Mouse (Mus musculus): ENCODE measurements around the gene Aida. TPM values are rescaled to one million over a fixed set of nuclear protein-coding genes. Genes with fewer than 3 reads are reported as not detected.

The Aida gene
- total and polyA plus RNA-seq, 2 experiments from 2014 or later = 52.6 to 63.1 TPM

DNA sequence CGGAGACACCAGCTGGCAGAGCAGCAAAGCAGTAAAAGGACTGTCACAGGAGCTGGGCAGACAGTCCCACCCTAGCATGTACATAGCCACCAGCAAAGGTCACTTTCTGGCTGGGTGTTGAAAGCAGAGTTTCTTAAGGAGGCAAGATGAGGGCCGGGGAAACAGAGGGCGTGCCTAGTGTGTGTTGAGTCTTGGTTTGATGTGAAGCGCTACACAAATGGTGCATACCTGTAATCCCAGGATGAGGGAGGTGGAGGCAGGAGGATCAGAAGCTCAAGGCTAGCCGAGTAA, 67.1 kb downstream of the Aida start:
- Histone ChIP-seq H3K36me3 (ENCODE audit: insufficient read depth, low read length) (peaks cover 39% of the 10 kb centered on the region), H3K4me1 (ENCODE audit: insufficient read depth, low read length) (0 out of 2 replicates have a peak, but pooled peaks cover 8% of the 10 kb centered on the region), H3K27ac (no peak overlapping the region), H3K27me3 (ENCODE audit: insufficient read depth, low read length) (no peaks in the 10 kb centered on the region), H3K4me3 (ENCODE audit: low read length) (no peak overlapping the region), H3K9me3 (ENCODE audit: low read length) (no peaks in the 10 kb centered on the region), H3K4me2 (ENCODE audit: low read depth, low read length) (no peak overlapping the region), H3K9ac (replicated peaks; ENCODE audit: low read length) (no peak overlapping the region)
- no peak for TF ChIP-seq CTCF (IDR thresholded peaks at IDR 0.05; ENCODE audit: low read depth)
- DNase-seq (ENCODE audit: low spot score) = no peak
- WGBS = 96% methylated on average over 5 of the region's 5 CpGs
- ATAC-seq = no peak

DNA sequence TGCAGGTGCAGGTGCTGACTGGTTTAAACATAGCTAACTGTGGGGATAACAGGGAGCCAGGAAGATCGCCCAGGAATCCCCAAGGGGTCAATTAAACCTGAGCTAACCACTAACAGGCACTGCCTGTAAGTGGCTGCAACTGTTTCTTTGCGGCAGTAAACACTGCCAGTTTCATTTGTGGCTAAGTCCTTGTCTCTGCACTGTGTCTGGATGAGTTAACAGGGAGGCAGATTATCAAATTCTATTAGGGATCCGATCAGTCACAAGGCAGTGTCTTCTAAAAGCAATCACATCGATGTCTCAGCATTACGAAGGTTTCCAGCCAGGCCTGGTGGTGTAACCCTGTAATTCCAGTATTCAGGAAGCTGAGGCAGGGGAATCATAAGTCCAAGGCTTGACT, 70.0 kb downstream of the Aida start:
- Histone ChIP-seq H3K27me3 (ENCODE audit: insufficient read depth, low read length) (no peaks in the 10 kb centered on the region), H3K36me3 (ENCODE audit: insufficient read depth, low read length) (peaks cover 23% of the 10 kb centered on the region; the same call in 1 of the 2 replicates), H3K4me2 (ENCODE audit: low read depth, low read length) (no peak overlapping the region), H3K27ac (no peak overlapping the region), H3K4me1 (ENCODE audit: insufficient read depth, low read length) (peaks cover 16% of the 10 kb centered on the region; the same call in 1 of the 2 replicates), H3K9me3 (ENCODE audit: low read length) (no peaks in the 10 kb centered on the region), H3K9ac (replicated peaks; ENCODE audit: low read length) (no peak overlapping the region), H3K4me3 (ENCODE audit: low read length) (no peak overlapping the region)
- DNase-seq (ENCODE audit: low spot score) = no peak
- 79% methylated on average over 5 of the region's 5 CpGs for WGBS
- ATAC-seq = no peak
- no peak for TF ChIP-seq CTCF (IDR thresholded peaks at IDR 0.05; ENCODE audit: low read depth)

DNA sequence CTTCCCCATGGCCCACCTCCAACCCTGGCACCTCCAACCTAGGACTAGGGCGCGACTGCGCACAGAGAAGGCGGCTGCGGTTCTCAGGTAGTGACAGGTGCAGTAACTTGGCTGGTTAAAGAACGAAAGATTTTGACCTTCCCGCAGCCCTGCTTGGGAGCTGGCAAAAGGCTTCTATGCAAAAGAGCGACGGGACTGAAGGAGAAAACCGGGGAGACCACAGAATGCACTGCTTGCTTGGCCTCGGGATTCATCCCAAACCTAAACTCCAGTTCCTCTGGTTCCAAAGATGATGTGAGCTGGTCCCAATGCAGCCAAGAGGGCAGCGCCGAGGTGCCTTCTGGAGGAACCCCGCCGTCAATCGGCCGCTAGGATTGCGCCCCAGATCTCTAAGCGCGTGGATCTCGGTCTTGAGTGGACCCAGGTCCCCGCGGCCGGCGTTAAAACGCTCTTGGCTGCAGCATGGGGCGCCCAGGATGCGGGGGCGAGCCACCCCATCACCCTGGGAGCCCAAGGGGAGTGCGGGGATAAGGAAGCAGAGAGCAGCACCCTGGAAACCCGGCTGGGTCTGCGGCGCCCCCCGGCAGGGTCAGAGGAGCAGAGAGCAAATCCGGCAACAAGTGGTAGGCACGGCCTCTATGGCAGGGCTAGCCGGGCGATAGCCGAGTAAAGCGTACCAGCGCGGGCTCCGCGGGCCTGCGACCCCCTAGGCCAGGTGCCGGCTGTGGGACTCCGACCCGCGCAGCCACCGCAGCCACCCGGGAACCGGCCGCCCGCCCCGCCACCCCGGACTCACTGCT, 72.4 kb downstream of the Aida start:
- Histone ChIP-seq H3K27me3 (ENCODE audit: insufficient read depth, low read length) (no peaks in the 10 kb centered on the region), H3K4me2 (ENCODE audit: low read depth, low read length) (peak overlapping the region; percentile 95), H3K9me3 (ENCODE audit: low read length) (no peaks in the 10 kb centered on the region), H3K4me3 (ENCODE audit: low read length) (peak overlapping the region; percentile 89), H3K9ac (replicated peaks; ENCODE audit: low read length) (peak overlapping the region; percentile 84), H3K4me1 (ENCODE audit: insufficient read depth, low read length) (peaks cover 16% of the 10 kb centered on the region; the same call in 1 of the 2 replicates), H3K36me3 (ENCODE audit: insufficient read depth, low read length) (peaks cover 17% of the 10 kb centered on the region; the same call in 1 of the 2 replicates), H3K27ac (peak overlapping the region; percentile 82)
- peak; percentile 35 for DNase-seq (ENCODE audit: low spot score)
- ATAC-seq = peak; percentile 72
- TF ChIP-seq CTCF (IDR thresholded peaks at IDR 0.05; ENCODE audit: low read depth) = peak; percentile 14; the same call in 1 of the 2 replicates
- under 1% methylated on average over 55 of the region's 56 CpGs for WGBS

DNA sequence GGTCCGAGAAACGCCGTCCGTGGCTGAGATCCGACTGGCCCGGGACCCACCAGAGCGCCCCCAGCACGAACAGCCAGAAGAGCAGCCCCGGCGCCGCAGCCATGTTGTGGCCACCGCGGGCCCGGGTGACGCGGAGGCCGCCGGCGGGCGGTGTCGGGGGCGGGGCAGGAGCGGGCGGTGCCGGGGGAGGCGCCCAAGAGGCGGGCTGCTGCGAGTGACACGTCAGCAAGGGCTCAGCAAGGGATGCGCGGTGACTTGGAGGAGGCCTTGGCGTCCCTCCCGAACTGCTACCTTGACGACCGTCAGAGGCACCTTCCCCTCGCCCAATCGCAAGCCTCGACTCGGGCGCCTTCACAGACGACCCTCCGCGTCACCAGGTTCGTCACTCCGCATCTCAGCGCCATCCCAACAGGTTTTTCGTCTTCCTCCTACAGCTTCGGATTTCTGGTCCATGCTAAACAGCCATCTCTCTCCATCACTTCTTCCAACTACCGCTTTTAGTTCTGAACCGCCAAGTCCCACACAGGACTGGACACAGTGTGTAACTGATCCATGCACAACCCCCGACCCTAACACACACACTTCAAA, 73.1 kb downstream of the Aida start, which contains the start of gene Mia3:
Mia3 (minus strand) TSS at position 127 of the 588 bp plus-strand sequence.
- under 1% methylated on average over 49 of the region's 51 CpGs for WGBS
- DNase-seq (ENCODE audit: low spot score) = peak; percentile 98
- no peaks in the 10 kb centered on the region for H3K9me3 ChIP-seq (ENCODE audit: low read length)
- H3K4me1 ChIP-seq (ENCODE audit: insufficient read depth, low read length) = peaks cover 16% of the 10 kb centered on the region; the same call in 1 of the 2 replicates
- H3K9ac ChIP-seq (replicated peaks; ENCODE audit: low read length) = peak within 1 kb of the TSS; percentile 84
- peak; percentile 99 for ATAC-seq
- H3K27ac ChIP-seq = peak within 1 kb of the TSS; percentile 82
- TF ChIP-seq CTCF (IDR thresholded peaks at IDR 0.05; ENCODE audit: low read depth) = no peak; the same call in 1 of the 2 replicates
- H3K4me2 ChIP-seq (ENCODE audit: low read depth, low read length) = peak within 1 kb of the TSS; percentile 95
- H3K27me3 ChIP-seq (ENCODE audit: insufficient read depth, low read length) = no peaks in the 10 kb centered on the region
- peaks cover 10% of the 10 kb centered on the region; the same call in 1 of the 2 replicates for H3K36me3 ChIP-seq (ENCODE audit: insufficient read depth, low read length)
- peak within 1 kb of the TSS; percentile 89 for H3K4me3 ChIP-seq (ENCODE audit: low read length)

DNA sequence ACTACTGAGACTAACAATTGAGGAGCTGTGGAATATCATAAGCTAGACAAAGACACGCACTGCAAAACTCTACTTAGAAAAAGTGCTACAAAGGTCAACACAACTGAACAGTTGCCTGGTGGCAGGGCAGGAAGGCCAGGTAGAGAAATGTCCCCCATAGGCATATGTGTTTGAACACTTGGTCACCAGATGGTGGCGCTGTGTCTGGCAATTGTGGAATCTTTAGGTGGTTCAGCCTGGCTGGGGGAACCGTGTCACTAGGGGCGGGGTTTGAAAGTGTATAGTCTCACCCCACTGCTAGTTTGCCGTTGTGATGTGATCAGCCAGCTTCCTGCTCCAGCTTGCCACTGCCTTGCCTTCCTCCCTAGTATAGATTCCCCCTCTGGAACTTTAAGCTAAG, 78.3 kb downstream of the Aida start:
- Histone ChIP-seq H3K4me1 (ENCODE audit: insufficient read depth, low read length) (peaks cover 5% of the 10 kb centered on the region; the same call in 1 of the 2 replicates), H3K27me3 (ENCODE audit: insufficient read depth, low read length) (no peaks in the 10 kb centered on the region), H3K27ac (no peak overlapping the region), H3K4me2 (ENCODE audit: low read depth, low read length) (no peak overlapping the region), H3K9me3 (ENCODE audit: low read length) (no peaks in the 10 kb centered on the region), H3K4me3 (ENCODE audit: low read length) (no peak overlapping the region), H3K9ac (replicated peaks; ENCODE audit: low read length) (no peak overlapping the region), H3K36me3 (ENCODE audit: insufficient read depth, low read length) (no peaks in the 10 kb centered on the region)
- WGBS = 77% methylated on average over 5 of the region's 5 CpGs
- 0 out of 2 replicates have a peak, but pooled peaks have one; percentile 10 for TF ChIP-seq CTCF (IDR thresholded peaks at IDR 0.05; ENCODE audit: low read depth)
- DNase-seq (ENCODE audit: low spot score) (no peak), ATAC-seq (no peak)

Other genes starting within 250 kb of the Aida start
- gene Disp1, start 75.1 kb upstream of the Aida start, total RNA-seq (2014; rRNA removed) = 8.2 and 15.3 TPM in 2 replicates
- gene Disp1, start 75.1 kb upstream of the Aida start, polyA plus RNA-seq (2015; fragmentation: Nextera tagmentation; extraction: Ambion mirVana) = 7.4 and 7.9 TPM in 2 replicates
- gene Brox, start 679 bp downstream of the Aida start, total RNA-seq (2014; rRNA removed) = 80.6 and 93.8 TPM in 2 replicates
- gene Brox, start 679 bp downstream of the Aida start, polyA plus RNA-seq (2015; fragmentation: Nextera tagmentation; extraction: Ambion mirVana) = 82.3 and 84.4 TPM in 2 replicates
- 132 and 148 TPM in 2 replicates for gene Mia3, start 73.0 kb downstream of the Aida start, total RNA-seq (2014; rRNA removed)
- 98.1 and 98.8 TPM in 2 replicates for gene Mia3, start 73.0 kb downstream of the Aida start, polyA plus RNA-seq (2015; fragmentation: Nextera tagmentation; extraction: Ambion mirVana)
- 7.2 and 12.7 TPM in 2 replicates for gene Taf1a, start 92.4 kb downstream of the Aida start, total RNA-seq (2014; rRNA removed)
- 8.8 and 11.0 TPM in 2 replicates for gene Taf1a, start 92.4 kb downstream of the Aida start, polyA plus RNA-seq (2015; fragmentation: Nextera tagmentation; extraction: Ambion mirVana)
- not detected in 2 replicates for gene Hhipl2, start 121.6 kb downstream of the Aida start, total RNA-seq (2014; rRNA removed)
- gene Hhipl2, start 121.6 kb downstream of the Aida start, polyA plus RNA-seq (2015; fragmentation: Nextera tagmentation; extraction: Ambion mirVana) = 0.36 TPM in 1 of 2 replicates, not detected in the other